Comparison of ENCODE assay signal across 11 mouse cellular contexts in the genomic region with DNA sequence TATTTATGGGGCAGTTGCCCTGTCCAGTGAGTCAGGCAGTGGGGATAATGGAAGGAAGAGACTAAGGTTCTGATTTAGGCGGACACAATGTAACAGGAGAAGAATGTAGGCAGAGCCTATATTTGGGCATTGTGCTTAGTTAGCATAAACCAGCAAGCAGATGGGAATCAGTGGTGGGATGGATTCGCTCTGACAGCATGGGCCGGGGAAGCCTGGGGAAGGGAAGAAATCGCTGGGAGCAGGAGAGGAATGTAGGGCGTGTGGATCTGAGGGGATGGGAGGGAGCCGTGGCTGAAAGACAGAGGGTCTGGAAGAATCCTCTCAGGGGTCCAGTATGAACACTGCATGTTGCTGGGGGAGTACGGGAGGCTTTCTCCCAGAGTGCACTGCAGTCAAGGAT. TPM values are rescaled to one million over a fixed set of nuclear protein-coding genes. Genes with fewer than 3 reads are reported as not detected.
DNase-seq lines count a peak whose midpoint lies in the region; ATAC-seq lines count a peak whose summit lies in the region.
"Had no signal": no experiment of that assay in that cellular context is flagged by ENCODE, and none has a peak within 500 bp of the region (broad histone marks: within the 10 kb centered on the region; RNA-seq: fewer than 3 reads in every experiment).

No protein-coding gene starts in this region.

- H3K27ac ChIP-seq in hindbrain, embryonic 14.5 days, result 0 out of 2 replicates have a peak overlapping the region, but pooled peaks have one; percentile 7
- H3K27ac ChIP-seq in hindbrain, embryonic 10.5 days, result no peak overlapping the region
- no peak overlapping the region for H3K27ac ChIP-seq in limb, embryonic 10.5 days
- H3K27ac ChIP-seq: macrophage had no signal

- intact Hi-C loops in heart, postnatal 14 days (cut with DNase I), result no loop called here

- no peaks in the 10 kb centered on the region for H3K9me3 ChIP-seq in hindbrain, embryonic 14.5 days (ENCODE audit: control insufficient read depth, low read length)
- no peaks in the 10 kb centered on the region for H3K9me3 ChIP-seq in hindbrain, embryonic 10.5 days
- H3K9me3 ChIP-seq in limb, embryonic 10.5 days (replicated peaks), result no peaks in the 10 kb centered on the region

- 30% methylated on average over 7 of the region's 7 CpGs for WGBS in hindbrain, embryonic 14.5 days
- WGBS in hindbrain, embryonic 10.5 days, result 48% methylated on average over 7 of the region's 7 CpGs
- WGBS in limb, embryonic 10.5 days, result 65% methylated on average over 7 of the region's 7 CpGs

- no peak overlapping the region for H3K4me3 ChIP-seq in hindbrain, embryonic 14.5 days (replicated peaks; ENCODE audit: low read length)
- H3K4me3 ChIP-seq in hindbrain, embryonic 10.5 days, result no peak overlapping the region
- no peak overlapping the region for H3K4me3 ChIP-seq in limb, embryonic 10.5 days

- ATAC-seq in hindbrain, embryonic 14.5 days (ENCODE audit: low FRiP score), result 0 out of 2 replicates have a peak, but pooled peaks have one; percentile 27
- ATAC-seq: inflammation-experienced regulatory T-cells, adult 6 months had no signal

- H3K27me3 ChIP-seq in hindbrain, embryonic 14.5 days (ENCODE audit: control insufficient read depth, insufficient read depth, low read length), result no peaks in the 10 kb centered on the region
- H3K27me3 ChIP-seq in hindbrain, embryonic 10.5 days (ENCODE audit: insufficient read depth, poor library complexity, severe bottlenecking), result no peaks in the 10 kb centered on the region
- H3K27me3 ChIP-seq in limb, embryonic 10.5 days (ENCODE audit: low read depth, poor library complexity, severe bottlenecking), result no peaks in the 10 kb centered on the region

- H3K9ac ChIP-seq in hindbrain, embryonic 14.5 days, result no peak overlapping the region

- DNase-seq in hindbrain, embryonic 14.5 days (ENCODE audit: low spot score), result no peak
- DNase-seq in hindbrain, embryonic 10.5 days (ENCODE audit: low spot score), result no peak
- peak; percentile 84 for DNase-seq in cerebellum, adult 9-11 months
- DNase-seq in layer of hippocampus, adult 9-10 months (ENCODE audit: low spot score), result peak; percentile 49
- peak; percentile 81 for DNase-seq in right cerebral cortex, adult 18-20 months
- DNase-seq in limb, embryonic 10.5 days (ENCODE audit: low spot score), result no peak
- DNase-seq in adrenal gland, adult 8-10 months, result no peak
- DNase-seq in heart, postnatal 14 days, result no peak
- DNase-seq: adrenal gland, postnatal 14 days had no signal

- H3K4me2 ChIP-seq in hindbrain, embryonic 14.5 days (replicated peaks), result no peak overlapping the region

- no peaks in the 10 kb centered on the region for H3K4me1 ChIP-seq in hindbrain, embryonic 14.5 days (replicated peaks; ENCODE audit: control insufficient read depth, insufficient read depth, low read length)
- peaks cover 8% of the 10 kb centered on the region; the same call in 1 of the 2 replicates for H3K4me1 ChIP-seq in hindbrain, embryonic 10.5 days (replicated peaks)
- H3K4me1 ChIP-seq in limb, embryonic 10.5 days, result peaks cover 7% of the 10 kb centered on the region

- no peaks in the 10 kb centered on the region for H3K36me3 ChIP-seq in hindbrain, embryonic 14.5 days (replicated peaks; ENCODE audit: control insufficient read depth, insufficient read depth)
- no peaks in the 10 kb centered on the region for H3K36me3 ChIP-seq in hindbrain, embryonic 10.5 days
- H3K36me3 ChIP-seq in limb, embryonic 10.5 days, result no peaks in the 10 kb centered on the region

RNA-seq across cellular contexts. Expression of gene Atp1a1, which starts 49.0 kb away (rescaled TPM):
- 105 and 112 TPM in 2 replicates for polyA plus RNA-seq in hindbrain, embryonic 14.5 days (2014; fragmentation: Nextera tagmentation; extraction: Ambion mirVana)
- polyA plus RNA-seq in hindbrain, embryonic 10.5 days (2016; fragmentation: Nextera tagmentation; extraction: Ambion mirVana), result 50.2 and 63.3 TPM in 2 replicates
- polyA plus RNA-seq in limb, embryonic 10.5 days (2016; fragmentation: Nextera tagmentation; extraction: Ambion mirVana), result 47.7 and 53.7 TPM in 2 replicates
- total RNA-seq in adrenal gland, adult 8-10 months (2022), result 100 to 1,000 TPM; 800 to 966 (median 845) TPM
- 100 to 1,000 TPM; 773 to 866 TPM for total RNA-seq in heart, postnatal 14 days (2021)

Comparison
In these comparisons a context has a peak if more than half of its experiments do, and no peak if none do; other contexts are left out.
1. DNase-seq: peak in cerebellum, adult 9-11 months (single experiment), layer of hippocampus, adult 9-10 months (single experiment) and right cerebral cortex, adult 18-20 months (single experiment); none in hindbrain, embryonic 14.5 days (single experiment), hindbrain, embryonic 10.5 days (single experiment), limb, embryonic 10.5 days (single experiment), adrenal gland, adult 8-10 months (single experiment) and heart, postnatal 14 days (0 of 2).